8 mouse cellular contexts compared by ENCODE assay signal in the genomic region with DNA sequence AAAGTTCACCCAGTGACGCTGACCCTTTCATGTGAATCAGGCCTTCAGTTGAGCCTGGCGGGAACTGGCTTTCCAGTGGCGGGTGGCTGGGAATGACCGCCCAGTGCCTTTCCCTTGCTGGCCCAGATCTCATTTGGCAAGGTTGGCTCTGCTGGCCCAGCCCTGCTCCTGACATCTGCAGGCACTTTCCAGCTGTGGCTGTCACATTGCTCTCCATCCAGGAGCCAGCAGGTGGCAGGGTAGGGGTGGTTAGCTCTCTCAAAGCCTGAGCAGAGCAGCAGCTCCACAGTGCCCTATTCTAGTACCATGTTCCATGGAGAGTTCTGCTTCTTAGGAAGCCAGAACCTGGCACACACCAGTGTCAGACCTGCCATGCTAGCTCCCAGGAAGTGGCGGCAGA. TPM values are rescaled to one million over a fixed set of nuclear protein-coding genes. Genes with fewer than 3 reads are reported as not detected.
DNase-seq lines count a peak whose midpoint lies in the region; ATAC-seq lines count a peak whose summit lies in the region.

No protein-coding gene starts in this region.

- no peak for ATAC-seq in hindbrain, embryonic 13.5 days (ENCODE audit: low FRiP score)

- H3K36me3 ChIP-seq in hindbrain, embryonic 13.5 days, result no peaks in the 10 kb centered on the region

- no peaks in the 10 kb centered on the region for H3K27me3 ChIP-seq in hindbrain, embryonic 13.5 days

- H3K9me3 ChIP-seq in hindbrain, embryonic 13.5 days, result no peaks in the 10 kb centered on the region

- peak overlapping the region; percentile 7; the same call in 1 of the 2 replicates for H3K4me3 ChIP-seq in hindbrain, embryonic 13.5 days

- H3K4me1 ChIP-seq in hindbrain, embryonic 13.5 days (replicated peaks), result peaks cover 71% of the 10 kb centered on the region

- H3K4me2 ChIP-seq in hindbrain, embryonic 13.5 days, result peak overlapping the region; percentile 98; the same call in 1 of the 2 replicates

- H3K9ac ChIP-seq in hindbrain, embryonic 13.5 days, result peak overlapping the region; percentile 98

- peak overlapping the region; percentile 49 for H3K27ac ChIP-seq in hindbrain, embryonic 13.5 days

- peak; percentile 92 for DNase-seq in MN1 (ENCODE audit: low spot score)
- DNase-seq in cerebellum, adult 9-11 months, result peak; percentile 70
- peak; percentile 48 to 66 for DNase-seq in frontal cortex, postnatal 36 days (ENCODE audit: low spot score in 2 of 2)
- peak; percentile 50 to 61 for DNase-seq in layer of hippocampus, postnatal 36 days
- DNase-seq in lung, postnatal 36 days, result peak; percentile 87
- peak; percentile 65 to 66 for DNase-seq in right cerebral cortex, adult 2 months (ENCODE audit: low spot score in 2 of 2)
- peak; percentile 60 to 80 for DNase-seq in urinary bladder, postnatal 36 days (ENCODE audit: low spot score in 2 of 2)

- 40% methylated on average over 5 of the region's 5 CpGs for WGBS in hindbrain, embryonic 13.5 days

RNA-seq across cellular contexts. Expression of gene Dot1l, which starts 2.7 kb away (rescaled TPM):
- polyA plus RNA-seq in hindbrain, embryonic 13.5 days (2015; fragmentation: Nextera tagmentation; extraction: Ambion mirVana), result 18.9 and 19.4 TPM in 2 replicates
- 10 to 100 TPM; 48.6 to 61.9 TPM for total RNA-seq in layer of hippocampus, postnatal 36 days (2021)

RNA-seq across cellular contexts. Expression of gene Ap3d1, which starts 15.7 kb away (rescaled TPM):
- 100 and 101 TPM in 2 replicates for polyA plus RNA-seq in hindbrain, embryonic 13.5 days (2015; fragmentation: Nextera tagmentation; extraction: Ambion mirVana)
- 100 to 1,000 TPM; 142 to 147 TPM for total RNA-seq in layer of hippocampus, postnatal 36 days (2021)

RNA-seq across cellular contexts. Expression of gene Sf3a2, which starts 40.3 kb away (rescaled TPM):
- 55.9 and 61.6 TPM in 2 replicates for polyA plus RNA-seq in hindbrain, embryonic 13.5 days (2015; fragmentation: Nextera tagmentation; extraction: Ambion mirVana)
- total RNA-seq in layer of hippocampus, postnatal 36 days (2021), result 10 to 100 TPM; 43.8 to 47.1 TPM

RNA-seq across cellular contexts. Expression of gene Plekhj1, which starts 40.7 kb away (rescaled TPM):
- polyA plus RNA-seq in hindbrain, embryonic 13.5 days (2015; fragmentation: Nextera tagmentation; extraction: Ambion mirVana), result 128 and 132 TPM in 2 replicates
- total RNA-seq in layer of hippocampus, postnatal 36 days (2021), result 10 to 100 TPM; 73.8 to 74.5 TPM

RNA-seq across cellular contexts. Expression of gene Amh, which starts 47.3 kb away (rescaled TPM):
- polyA plus RNA-seq in hindbrain, embryonic 13.5 days (2015; fragmentation: Nextera tagmentation; extraction: Ambion mirVana), result 0.22 TPM in 1 of 2 replicates, not detected in the other
- total RNA-seq in layer of hippocampus, postnatal 36 days (2021), result 1 to 10 TPM; 3.9 to 4.2 TPM
